ENCODE assay signal across 33 mouse cellular contexts in the genomic region with DNA sequence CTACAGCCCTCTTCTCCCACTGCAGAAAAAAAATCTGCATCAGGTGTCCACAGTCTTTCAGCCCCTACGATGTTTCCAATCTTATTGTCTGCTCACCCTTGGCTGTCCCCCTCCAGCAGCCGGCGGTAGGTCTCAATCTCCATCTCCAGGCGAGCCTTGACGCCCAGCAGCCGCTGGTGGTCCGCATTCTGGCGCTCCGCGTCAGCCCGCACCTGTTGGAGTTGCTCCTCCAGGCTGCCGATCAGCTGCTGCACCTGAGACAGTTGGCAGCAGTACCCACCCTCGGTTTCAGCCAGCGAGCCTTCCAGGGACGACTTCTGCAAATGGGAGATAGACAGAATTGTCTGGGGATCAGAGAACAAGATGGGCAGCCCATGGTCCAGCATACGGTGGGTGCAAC. TPM values are rescaled to one million over a fixed set of nuclear protein-coding genes. Genes with fewer than 3 reads are reported as not detected.
DNase-seq lines count a peak whose midpoint lies in the region; TF ChIP-seq lines count a peak whose summit lies in the region.
"Had no signal": no experiment of that assay in that cellular context is flagged by ENCODE, and none has a peak within 500 bp of the region (broad histone marks: within the 10 kb centered on the region; RNA-seq: fewer than 3 reads in every experiment).

No protein-coding gene starts in this region.

- TF ChIP-seq POLR2A in cortical plate, adult 2 months (IDR thresholded peaks at IDR 0.05; ENCODE audit: extremely low read depth, insufficient read depth, low read length), result no peak

- H3K27ac ChIP-seq in layer of hippocampus, adult 2 months, result peak overlapping the region; percentile 72
- H3K27ac ChIP-seq in cortical plate, adult 2 months (ENCODE audit: insufficient read depth, low read length), result peak overlapping the region; percentile 51
- H3K27ac ChIP-seq: embryonic facial prominence, embryonic 12.5 days; embryonic facial prominence, embryonic 15.5 days; gastrocnemius, adult 2 months; hindbrain, embryonic 12.5 days; hindbrain, embryonic 15.5 days had no signal

- no peak for TF ChIP-seq CTCF in layer of hippocampus, adult 2 months (conservative IDR thresholded peaks at IDR 0.05)
- no peak for TF ChIP-seq CTCF in cortical plate, adult 2 months (IDR thresholded peaks at IDR 0.05; ENCODE audit: extremely low read depth, insufficient read depth, low read length)

- H3K4me3 ChIP-seq in layer of hippocampus, adult 2 months, result peak overlapping the region; percentile 5; the same call in 1 of the 2 replicates
- peak overlapping the region; percentile 59 for H3K4me3 ChIP-seq in cortical plate, adult 2 months (ENCODE audit: insufficient read depth, low read length)
- H3K4me3 ChIP-seq: embryonic facial prominence, embryonic 12.5 days; embryonic facial prominence, embryonic 15.5 days; gastrocnemius, adult 2 months; hindbrain, embryonic 12.5 days; hindbrain, embryonic 15.5 days had no signal

- DNase-seq in layer of hippocampus, adult 2 months (ENCODE audit: low spot score in 2 of 2), result no peak
- no peak for DNase-seq in layer of hippocampus, postnatal 10 days (ENCODE audit: low spot score in 2 of 2)
- peak; percentile 23 to 29 for DNase-seq in right cerebral cortex, adult 2 months (ENCODE audit: low spot score in 2 of 2)
- DNase-seq in right cerebral cortex, postnatal 36 days (ENCODE audit: low spot score in 2 of 2), result no peak
- DNase-seq in right cerebral cortex, postnatal 25 days, result peak; percentile 31
- no peak for DNase-seq in urinary bladder, postnatal 36 days (ENCODE audit: low spot score in 2 of 2)
- DNase-seq: adrenal gland, adult 2 months; adrenal gland, postnatal 14 days; B cell, adult 2 months; cerebellum, adult 11 months; cerebellum, adult 8-10 months; forebrain, postnatal 0 days; gastrocnemius, adult 2 months; gastrocnemius, postnatal 14 days; heart, adult 11 months had no signal

- H3K4me1 ChIP-seq in cortical plate, adult 2 months (ENCODE audit: control insufficient read depth, insufficient read depth, low read length), result peaks cover 2% of the 10 kb centered on the region
- H3K4me1 ChIP-seq: embryonic facial prominence, embryonic 12.5 days; embryonic facial prominence, embryonic 15.5 days; hindbrain, embryonic 12.5 days; hindbrain, embryonic 15.5 days had no signal

RNA-seq across cellular contexts. Expression of gene Krt12, which starts 4.2 kb away (rescaled TPM):
- 1 to 10 TPM in 1 of 2 experiments, under 1 TPM in 1; 0.97 to 1.4 TPM for total RNA-seq in layer of hippocampus, adult 2 months (2021)
- total RNA-seq in layer of hippocampus, postnatal 10 days (2021), result 1 to 10 TPM; 1.5 to 1.6 TPM
- 16.4 and 16.9 TPM in 2 replicates for polyA plus RNA-seq in cortical plate, adult 2 months (2012; rRNA removed)
- total RNA-seq: adrenal gland, adult 2 months; adrenal gland, postnatal 14 days; adrenal gland, postnatal 4 days; CH12.LX; G1E; gastrocnemius, adult 2 months; gastrocnemius, postnatal 14 days; gastrocnemius, postnatal 4 days; heart, adult 8-10 months; heart, postnatal 25 days; hematopoietic stem cell, adult 5-6 weeks had no signal
- polyA plus RNA-seq: adrenal gland, adult 2 months; embryonic facial prominence, embryonic 12.5 days; G1E; heart, embryonic 11.5 days; heart, embryonic 14.5 days; heart, postnatal 0 days; hindbrain, embryonic 15.5 days; Patski had no signal

RNA-seq across cellular contexts. Expression of gene Krt20, which starts 20.1 kb away (rescaled TPM):
- total RNA-seq in layer of hippocampus, adult 2 months (2021), result not detected
- not detected for total RNA-seq in layer of hippocampus, postnatal 10 days (2021)
- polyA plus RNA-seq in cortical plate, adult 2 months (2012; rRNA removed), result 0.06 and 0.13 TPM in 2 replicates
- total RNA-seq: CH12.LX; forebrain, postnatal 0 days; G1E; gastrocnemius, adult 2 months; heart, adult 8-10 months; heart, postnatal 25 days; hematopoietic stem cell, adult 5-6 weeks had no signal
- polyA plus RNA-seq: adrenal gland, adult 2 months; forebrain, embryonic 14.5 days; G1E; Patski had no signal

RNA-seq across cellular contexts. Expression of gene Krt10, which starts 28.7 kb away (rescaled TPM):
- total RNA-seq in layer of hippocampus, adult 2 months (2021), result 10 to 100 TPM; 14.8 to 16.4 TPM
- 10 to 100 TPM; 14.3 to 14.8 TPM for total RNA-seq in layer of hippocampus, postnatal 10 days (2021)
- polyA plus RNA-seq in cortical plate, adult 2 months (2012; rRNA removed), result 10.5 and 12.9 TPM in 2 replicates
- total RNA-seq: hematopoietic stem cell, adult 5-6 weeks had no signal

RNA-seq across cellular contexts. Expression of gene Krt28, which starts 43.1 kb away (rescaled TPM):
- under 1 TPM in 1 of 2 experiments, not detected in 1; 0.23 TPM for total RNA-seq in layer of hippocampus, adult 2 months (2021)
- total RNA-seq in layer of hippocampus, postnatal 10 days (2021), result under 1 TPM; 0.30 to 0.33 TPM
- polyA plus RNA-seq in cortical plate, adult 2 months (2012; rRNA removed), result 0.15 and 0.25 TPM in 2 replicates
- total RNA-seq: adrenal gland, adult 2 months; adrenal gland, postnatal 14 days; gastrocnemius, adult 2 months; gastrocnemius, postnatal 14 days; gastrocnemius, postnatal 4 days; heart, adult 8-10 months; heart, postnatal 25 days; hematopoietic stem cell, adult 5-6 weeks had no signal
- polyA plus RNA-seq: adrenal gland, adult 2 months; frontal cortex, adult 2 months; G1E; heart, embryonic 14.5 days; Patski had no signal

Comparison
In these comparisons a context has a peak if more than half of its experiments do, and no peak if none do; other contexts are left out.
1. DNase-seq: peak in right cerebral cortex, adult 2 months (2 of 2) and right cerebral cortex, postnatal 25 days (single experiment); none in layer of hippocampus, adult 2 months (0 of 2), layer of hippocampus, postnatal 10 days (0 of 2), right cerebral cortex, postnatal 36 days (0 of 2) and urinary bladder, postnatal 36 days (0 of 2).